Mouse (Mus musculus) adrenal gland, postnatal 36 days (tissue): ENCODE measurements around the gene Ifitm10. TPM values are rescaled to one million over a fixed set of nuclear protein-coding genes. Genes with fewer than 3 reads are reported as not detected.

Experiments
- DNase-seq, 2 experiments: peaks; one replicate each; pipeline ENCODE4 v3.0.0; 2021; ENCODE audit warnings: mixed read lengths in 1 of 2
- total RNA-seq, 2 experiments: library from RNA; stranded (reverse); gene quantifications; 2 replicates each; pipeline ENCODE4 v1.2.3; 2021

Gene Ifitm10
- total RNA-seq, 2 experiments from 2014 or later, result 3.0 to 4.4 TPM

- DNase-seq, result peak; percentile 54 to 69
Observed at GRCm38 (mm10) chr7:142391108-142391507, 17.6 kb upstream of the Ifitm10 start.

- DNase-seq, result no peak
Observed at GRCm38 (mm10) chr7:142389961-142390650, 16.6 kb upstream of the Ifitm10 start.

GRCm38 (mm10) chr7:142388740-142389139 lies 15.2 kb upstream of the Ifitm10 start:
- no peak for DNase-seq

GRCm38 (mm10) chr7:142388198-142388597 lies 14.6 kb upstream of the Ifitm10 start:
- DNase-seq, result no peak

- DNase-seq, result peak; percentile 99 to 100
Observed at GRCm38 (mm10) chr7:142387419-142388148, 14.0 kb upstream of the Ifitm10 start, which contains the start of gene Ctsd. Gene Ctsd (minus strand): TSS chr7:142388038.

- DNase-seq, result peak; percentile 67 to 75
Observed at GRCm38 (mm10) chr7:142386621-142387201, 13.2 kb upstream of the Ifitm10 start.

GRCm38 (mm10) chr7:142385742-142386403 lies 12.3 kb upstream of the Ifitm10 start:
- no peak for DNase-seq

GRCm38 (mm10) chr7:142384306-142384705 lies 10.8 kb upstream of the Ifitm10 start:
- no peak for DNase-seq

- DNase-seq, result no peak
Observed at GRCm38 (mm10) chr7:142382567-142382966, 9.0 kb upstream of the Ifitm10 start, which contains the start of gene Gm49369. Gene Gm49369 (minus strand): TSS chr7:142382667.

GRCm38 (mm10) chr7:142381175-142381574 lies 7.6 kb upstream of the Ifitm10 start:
- no peak for DNase-seq

- no peak for DNase-seq
Observed at GRCm38 (mm10) chr7:142379186-142379585, 5.6 kb upstream of the Ifitm10 start.

GRCm38 (mm10) chr7:142377233-142377925 lies 3.8 kb upstream of the Ifitm10 start:
- no peak for DNase-seq

- DNase-seq, result no peak
Observed at GRCm38 (mm10) chr7:142376096-142376495, 2.5 kb upstream of the Ifitm10 start.

- peak; percentile 92 to 94 for DNase-seq
Observed at GRCm38 (mm10) chr7:142375261-142375724, 1.7 kb upstream of the Ifitm10 start.

GRCm38 (mm10) chr7:142374413-142375015 lies 961 bp upstream of the Ifitm10 start:
- DNase-seq, result no peak

- DNase-seq, result no peak
Observed at GRCm38 (mm10) chr7:142373039-142373438, 514 bp downstream of the Ifitm10 start.

GRCm38 (mm10) chr7:142371768-142372661 lies 1.5 kb downstream of the Ifitm10 start:
- DNase-seq, result peak; percentile 69 to 80

GRCm38 (mm10) chr7:142371398-142371767 lies 2.2 kb downstream of the Ifitm10 start:
- no peak for DNase-seq

- DNase-seq, result no peak
Observed at GRCm38 (mm10) chr7:142370937-142371336, 2.6 kb downstream of the Ifitm10 start.

GRCm38 (mm10) chr7:142369820-142370219 lies 3.7 kb downstream of the Ifitm10 start:
- DNase-seq, result peak in 1 of 2 experiments; percentile 35
